Mouse (Mus musculus): ENCODE results near the gene Tnip1.

DNA sequence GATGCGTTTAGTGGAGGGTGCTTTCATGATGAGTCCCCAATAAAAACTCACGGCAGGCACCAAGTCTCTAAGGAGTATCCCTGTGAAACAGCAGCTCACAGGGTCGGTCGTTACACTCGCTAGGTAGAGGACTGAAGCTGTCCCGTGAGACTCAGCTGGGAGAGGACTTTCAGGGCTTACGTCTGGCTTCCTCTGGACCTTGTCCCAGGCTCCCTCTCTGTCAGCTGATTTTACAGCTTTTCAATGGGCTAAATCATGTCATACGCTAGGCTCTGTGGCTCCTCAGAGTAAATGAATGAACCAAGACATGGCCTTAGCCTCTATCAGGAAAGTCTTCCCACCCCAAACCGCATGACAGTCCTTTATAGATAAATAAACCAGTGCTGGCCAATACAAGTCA, 68.1 kb downstream of the Tnip1 start:
- TF ChIP-seq EP300 (IDR thresholded peaks at IDR 0.05; ENCODE audit: low read depth), result no peak
- no peak for TF ChIP-seq CTCF (IDR thresholded peaks at IDR 0.05; ENCODE audit: low read depth)
